Mouse (Mus musculus) activated CD4-positive, CD25-positive, alpha-beta regulatory T cell, adult 9 weeks (primary cell): Measurements from ENCODE around the gene Gm8165. TPM values are rescaled to one million over a fixed set of nuclear protein-coding genes. Genes with fewer than 3 reads are reported as not detected.

ENCODE experiments used
- polyA plus RNA-seq: library from polyadenylated mRNA; unstranded; fragments of 100-300 nt; shearing (Covaris generic); gene quantifications from one replicate; pipeline ENCODE4 v1.2.1, GENCODE M21; 2017

Gm8165 gene
- polyA plus RNA-seq = not detected

GRCm38 (mm10) chr14:43677099-43677498 is at the start of gene Gm8165:
Gene Gm8165 (minus strand): TSS chr14:43677199.

GRCm38 (mm10) chr14:43697621-43698020 is 20.6 kb upstream of the Gm8165 start, which contains the start of gene Gm7324:
Gene Gm7324 (plus strand): TSS chr14:43697828.

Other genes starting within 250 kb of the Gm8165 start
- gene Gm5799, start 133.6 kb downstream of the Gm8165 start, polyA plus RNA-seq = not detected
- gene Gm17654, start 98.1 kb downstream of the Gm8165 start, polyA plus RNA-seq = not detected
- gene Gm10375, start 69.2 kb downstream of the Gm8165 start, polyA plus RNA-seq = not detected
- gene Gm7324, start 20.6 kb upstream of the Gm8165 start, polyA plus RNA-seq = 1.2 TPM
- not detected for gene Gm16506, start 50.3 kb upstream of the Gm8165 start, polyA plus RNA-seq
- not detected for gene Gm6526, start 70.7 kb upstream of the Gm8165 start, polyA plus RNA-seq
- not detected for gene Gm8180, start 107.5 kb upstream of the Gm8165 start, polyA plus RNA-seq
- not detected for gene Ear1, start 198.3 kb upstream of the Gm8165 start, polyA plus RNA-seq
- not detected for gene Ear10, start 246.4 kb upstream of the Gm8165 start, polyA plus RNA-seq
- 0.18 TPM for gene Gm8113, start 248.2 kb upstream of the Gm8165 start, polyA plus RNA-seq